Mouse (Mus musculus): ENCODE measurements around the gene Col6a3. TPM values are rescaled to one million over a fixed set of nuclear protein-coding genes. Genes with fewer than 3 reads are reported as not detected.

Col6a3 gene
- polyA plus RNA-seq, 1 experiment from 2014 or later: 56.9 TPM

DNA sequence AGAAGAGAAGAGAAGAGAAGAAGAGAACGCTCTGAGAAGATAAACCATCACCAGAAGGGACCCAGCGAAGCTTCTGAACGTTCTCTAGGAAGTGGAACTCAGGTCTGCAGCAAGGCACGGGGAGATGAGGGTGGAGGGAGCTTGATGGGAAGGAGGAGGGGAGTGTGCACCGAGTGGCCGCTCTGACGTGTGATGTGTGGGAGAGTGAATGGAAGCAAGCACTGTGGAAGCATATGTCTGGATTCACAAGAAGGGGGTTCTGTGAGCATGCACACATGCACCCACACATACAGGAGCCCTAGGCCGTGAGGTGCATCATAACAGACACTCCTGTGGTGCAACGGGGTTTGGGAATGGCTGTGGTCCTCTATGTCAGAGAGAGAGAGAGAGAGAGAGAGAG lies 34.8 kb downstream of the Col6a3 start:
- H3K9ac ChIP-seq (ENCODE audit: low read length): no peak overlapping the region
- H3K4me1 ChIP-seq (replicated peaks; ENCODE audit: control insufficient read depth, insufficient read depth): no peaks in the 10 kb centered on the region
- no peak for DNase-seq (ENCODE audit: low spot score)
- H3K9me3 ChIP-seq (ENCODE audit: control insufficient read depth, low read length): no peaks in the 10 kb centered on the region
- no peak overlapping the region for H3K4me2 ChIP-seq (replicated peaks; ENCODE audit: low read depth)
- 75% methylated on average over 9 of the region's 9 CpGs for WGBS
- H3K36me3 ChIP-seq (ENCODE audit: control insufficient read depth, insufficient read depth, low read length): peaks cover 8% of the 10 kb centered on the region; the same call in 1 of the 2 replicates
- no peak for TF ChIP-seq EP300 (optimal IDR thresholded peaks at IDR 0.05)
- no peak for TF ChIP-seq CTCF (IDR thresholded peaks at IDR 0.05; ENCODE audit: low read depth)
- no peak for ATAC-seq (ENCODE audit: low FRiP score, low TSS enrichment)
- no peak overlapping the region for H3K4me3 ChIP-seq (ENCODE audit: low read depth, low read length)
- H3K27me3 ChIP-seq (ENCODE audit: control insufficient read depth, insufficient read depth, low read length): no peaks in the 10 kb centered on the region
- no peak overlapping the region for H3K27ac ChIP-seq (replicated peaks)

GRCm38 (mm10) chr1:90803104-90803503 lies 40.7 kb downstream of the Col6a3 start:
- H3K27ac ChIP-seq (replicated peaks): no peak overlapping the region
- no peak for DNase-seq (ENCODE audit: low spot score)
- no peaks in the 10 kb centered on the region for H3K9me3 ChIP-seq (ENCODE audit: control insufficient read depth, low read length)
- 87% methylated on average over 4 of the region's 4 CpGs for WGBS
- H3K9ac ChIP-seq (ENCODE audit: low read length): no peak overlapping the region
- H3K4me3 ChIP-seq (ENCODE audit: low read depth, low read length): no peak overlapping the region
- H3K36me3 ChIP-seq (ENCODE audit: control insufficient read depth, insufficient read depth, low read length): peaks cover 11% of the 10 kb centered on the region
- no peak overlapping the region for H3K4me2 ChIP-seq (replicated peaks; ENCODE audit: low read depth)
- no peak for ATAC-seq (ENCODE audit: low FRiP score, low TSS enrichment)
- no peaks in the 10 kb centered on the region for H3K4me1 ChIP-seq (replicated peaks; ENCODE audit: control insufficient read depth, insufficient read depth)
- no peaks in the 10 kb centered on the region for H3K27me3 ChIP-seq (ENCODE audit: control insufficient read depth, insufficient read depth, low read length)
- TF ChIP-seq EP300 (optimal IDR thresholded peaks at IDR 0.05) (no peak), CTCF (IDR thresholded peaks at IDR 0.05; ENCODE audit: low read depth) (no peak)

GRCm38 (mm10) chr1:90801067-90801466 lies 42.7 kb downstream of the Col6a3 start:
- Histone ChIP-seq H3K4me2 (replicated peaks; ENCODE audit: low read depth) (no peak overlapping the region), H3K27me3 (ENCODE audit: control insufficient read depth, insufficient read depth, low read length) (no peaks in the 10 kb centered on the region), H3K4me3 (ENCODE audit: low read depth, low read length) (no peak overlapping the region), H3K27ac (replicated peaks) (no peak overlapping the region), H3K9me3 (ENCODE audit: control insufficient read depth, low read length) (no peaks in the 10 kb centered on the region), H3K36me3 (ENCODE audit: control insufficient read depth, insufficient read depth, low read length) (peaks cover 9% of the 10 kb centered on the region), H3K4me1 (replicated peaks; ENCODE audit: control insufficient read depth, insufficient read depth) (no peaks in the 10 kb centered on the region), H3K9ac (ENCODE audit: low read length) (no peak overlapping the region)
- ATAC-seq (ENCODE audit: low FRiP score, low TSS enrichment): peak; percentile 35; the same call in 1 of the 2 replicates
- DNase-seq (ENCODE audit: low spot score): peak; percentile 45
- WGBS: 47% methylated on average over 13 of the region's 13 CpGs
- TF ChIP-seq CTCF (IDR thresholded peaks at IDR 0.05; ENCODE audit: low read depth) (no peak), EP300 (optimal IDR thresholded peaks at IDR 0.05) (no peak)

- TF ChIP-seq CTCF (IDR thresholded peaks at IDR 0.05; ENCODE audit: low read depth): no peak
- TF ChIP-seq EP300 (optimal IDR thresholded peaks at IDR 0.05): no peak
- no peak for DNase-seq (ENCODE audit: low spot score)
- Histone ChIP-seq H3K9me3 (ENCODE audit: control insufficient read depth, low read length) (no peaks in the 10 kb centered on the region), H3K9ac (ENCODE audit: low read length) (no peak overlapping the region), H3K36me3 (ENCODE audit: control insufficient read depth, insufficient read depth, low read length) (peaks cover 9% of the 10 kb centered on the region), H3K4me3 (ENCODE audit: low read depth, low read length) (no peak overlapping the region), H3K27ac (replicated peaks) (no peak overlapping the region), H3K27me3 (ENCODE audit: control insufficient read depth, insufficient read depth, low read length) (no peaks in the 10 kb centered on the region), H3K4me1 (replicated peaks; ENCODE audit: control insufficient read depth, insufficient read depth) (no peaks in the 10 kb centered on the region), H3K4me2 (replicated peaks; ENCODE audit: low read depth) (no peak overlapping the region)
- no peak for ATAC-seq (ENCODE audit: low FRiP score, low TSS enrichment)
- WGBS: 80% methylated on average over 3 of the region's 3 CpGs
Observed at GRCm38 (mm10) chr1:90800466-90800865, 43.3 kb downstream of the Col6a3 start.

GRCm38 (mm10) chr1:90797276-90797891 lies 46.4 kb downstream of the Col6a3 start:
- Histone ChIP-seq H3K27me3 (ENCODE audit: control insufficient read depth, insufficient read depth, low read length) (no peaks in the 10 kb centered on the region), H3K27ac (replicated peaks) (no peak overlapping the region), H3K9ac (ENCODE audit: low read length) (no peak overlapping the region), H3K4me3 (ENCODE audit: low read depth, low read length) (no peak overlapping the region), H3K36me3 (ENCODE audit: control insufficient read depth, insufficient read depth, low read length) (peaks cover 15% of the 10 kb centered on the region), H3K4me1 (replicated peaks; ENCODE audit: control insufficient read depth, insufficient read depth) (no peaks in the 10 kb centered on the region), H3K9me3 (ENCODE audit: control insufficient read depth, low read length) (no peaks in the 10 kb centered on the region), H3K4me2 (replicated peaks; ENCODE audit: low read depth) (no peak overlapping the region)
- ATAC-seq (ENCODE audit: low FRiP score, low TSS enrichment) (no peak), DNase-seq (ENCODE audit: low spot score) (no peak)
- WGBS: 66% methylated on average over 6 of the region's 6 CpGs
- no peak for TF ChIP-seq EP300 (optimal IDR thresholded peaks at IDR 0.05)
- TF ChIP-seq CTCF (IDR thresholded peaks at IDR 0.05; ENCODE audit: low read depth): no peak

- no peaks in the 10 kb centered on the region for H3K9me3 ChIP-seq (ENCODE audit: control insufficient read depth, low read length)
- TF ChIP-seq EP300 (optimal IDR thresholded peaks at IDR 0.05) (no peak), CTCF (IDR thresholded peaks at IDR 0.05; ENCODE audit: low read depth) (peak; percentile 41)
Observed at GRCm38 (mm10) chr1:90793368-90793767, 50.4 kb downstream of the Col6a3 start.

More at GRCm38 (mm10) chr1:90793368-90793767, 50.4 kb downstream of the Col6a3 start:
- 91% methylated on average over 4 of the region's 4 CpGs for WGBS
- H3K9ac ChIP-seq (ENCODE audit: low read length): no peak overlapping the region
- no peak overlapping the region for H3K27ac ChIP-seq (replicated peaks)
- no peak overlapping the region for H3K4me3 ChIP-seq (ENCODE audit: low read depth, low read length)
- H3K4me2 ChIP-seq (replicated peaks; ENCODE audit: low read depth): no peak overlapping the region
- peaks cover 20% of the 10 kb centered on the region for H3K36me3 ChIP-seq (ENCODE audit: control insufficient read depth, insufficient read depth, low read length)
- DNase-seq (ENCODE audit: low spot score): no peak
- no peak for ATAC-seq (ENCODE audit: low FRiP score, low TSS enrichment)
- H3K4me1 ChIP-seq (replicated peaks; ENCODE audit: control insufficient read depth, insufficient read depth): no peaks in the 10 kb centered on the region
- H3K27me3 ChIP-seq (ENCODE audit: control insufficient read depth, insufficient read depth, low read length): no peaks in the 10 kb centered on the region
